Mouse (Mus musculus) thymus, postnatal 4 days (tissue): ENCODE measurements at regions not wholly inside any gene's neighbourhood (a gene's known extent, or its start where the extent isn't known, plus 50 kb on each side); places are given as distances from the start of the nearest gene placed in this dataset.
A peak's percentile ranks its signal among the peaks of the same experiment; 100 is the strongest.

Source experiments
- DNase-seq: peaks from one replicate; pipeline ENCODE4 v3.0.0; 2021

DNA sequence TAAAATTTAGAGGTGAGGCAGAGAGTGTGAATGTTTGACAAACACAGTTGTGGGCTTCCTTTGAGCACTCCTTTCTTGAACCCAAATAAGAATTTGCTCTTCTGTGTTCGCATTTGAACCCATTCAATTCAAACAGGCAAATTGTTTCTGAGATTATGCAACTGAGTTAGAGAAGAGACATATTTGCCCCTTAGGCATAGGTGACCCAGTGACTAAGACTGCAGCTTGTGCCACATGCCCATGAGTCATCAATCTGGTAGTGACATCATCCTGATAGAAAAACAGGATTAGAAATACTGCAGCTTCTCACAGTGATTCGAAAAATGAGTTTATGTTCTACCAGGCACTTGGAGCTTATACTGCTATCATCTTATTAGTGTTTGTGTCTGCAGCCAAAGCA is 67.2 kb downstream of the Zfp622 start:
- no peak for DNase-seq

DNA sequence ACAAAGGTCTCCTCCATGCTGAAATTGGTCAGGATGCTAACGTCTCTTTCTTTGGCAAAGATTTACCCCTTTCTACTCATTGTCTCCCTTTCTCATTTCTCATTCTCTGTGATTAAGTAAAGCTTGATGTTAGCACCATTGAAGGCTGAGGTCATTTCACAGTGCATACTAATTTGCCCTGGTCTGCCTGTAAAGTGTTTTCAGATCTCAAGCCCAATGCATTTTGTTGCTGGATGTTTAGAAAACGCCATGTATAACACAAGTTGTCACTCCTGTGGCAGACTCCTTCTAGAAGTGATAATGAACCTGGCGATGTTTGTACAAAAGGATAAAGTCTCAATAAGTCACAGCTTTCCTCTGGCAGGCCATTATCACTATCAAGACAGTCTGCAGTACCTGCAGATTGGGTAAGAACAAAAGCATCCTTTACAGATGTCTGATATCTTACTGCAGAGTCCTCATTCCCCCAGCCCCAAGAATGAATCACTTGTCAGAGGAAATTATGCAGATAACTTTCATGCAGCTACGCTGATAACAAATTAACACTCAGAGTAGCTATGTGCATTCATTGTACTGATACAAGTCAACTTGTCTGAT is 68.7 kb downstream of the Zfp622 start:
- DNase-seq, result no peak

DNA sequence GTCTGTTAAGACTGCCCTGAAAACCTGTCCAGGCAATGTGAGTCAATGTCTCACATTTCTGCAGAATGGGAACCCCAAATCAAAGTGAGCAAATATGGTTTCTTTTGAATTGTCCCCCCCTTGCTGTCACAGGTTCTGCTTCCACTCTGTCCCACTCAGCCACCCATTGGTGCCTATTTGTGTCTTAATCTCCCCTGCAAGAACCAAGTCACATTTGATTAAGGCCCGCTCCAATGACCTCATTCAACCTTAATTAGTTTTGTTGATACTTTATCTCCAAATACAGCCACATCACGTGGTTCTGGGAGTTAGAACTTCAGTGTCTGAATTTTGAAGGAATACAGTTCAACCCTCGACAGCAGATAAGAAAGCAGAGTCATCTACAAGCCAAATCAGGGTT is 73.9 kb downstream of the Zfp622 start:
- DNase-seq, result no peak

DNA sequence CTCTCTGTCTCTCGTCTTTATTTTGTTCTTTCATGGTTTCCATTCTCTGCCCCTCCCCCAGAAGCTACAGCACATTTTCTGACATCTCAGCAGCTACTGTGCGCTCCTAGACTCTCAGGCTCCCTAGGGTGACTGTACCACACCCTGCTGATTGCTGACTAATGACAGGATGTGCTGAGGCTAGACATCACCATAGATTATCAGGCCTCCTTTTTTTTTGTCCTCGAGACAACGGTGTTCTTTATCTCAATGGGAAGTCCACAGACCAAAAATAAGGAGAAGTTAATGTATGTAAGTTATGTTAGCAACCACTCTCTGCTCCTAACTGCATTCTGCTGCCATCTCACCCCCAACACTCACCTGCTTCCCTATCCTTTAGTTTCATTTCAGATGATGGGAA is 116.0 kb downstream of the Zfp622 start:
- no peak for DNase-seq

DNA sequence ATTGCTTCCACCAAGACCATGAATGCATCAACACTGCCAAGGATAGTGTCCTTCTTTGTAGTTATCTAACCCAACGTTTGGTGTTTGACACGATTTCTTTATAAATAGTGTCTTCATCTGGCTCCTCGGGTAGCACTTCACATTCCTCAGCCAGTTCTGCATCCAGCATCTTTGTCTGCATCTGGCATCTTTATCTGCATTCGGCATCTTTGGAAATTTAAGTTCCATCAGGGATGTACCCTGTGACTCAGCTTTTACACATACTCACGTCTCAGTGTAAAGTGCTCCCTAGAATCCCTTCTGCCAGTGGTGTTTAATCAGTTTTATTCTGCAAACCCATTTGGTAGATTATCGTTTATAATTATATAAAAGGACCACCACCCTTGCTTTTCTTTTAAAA is 123.8 kb downstream of the Zfp622 start:
- no peak for DNase-seq

DNA sequence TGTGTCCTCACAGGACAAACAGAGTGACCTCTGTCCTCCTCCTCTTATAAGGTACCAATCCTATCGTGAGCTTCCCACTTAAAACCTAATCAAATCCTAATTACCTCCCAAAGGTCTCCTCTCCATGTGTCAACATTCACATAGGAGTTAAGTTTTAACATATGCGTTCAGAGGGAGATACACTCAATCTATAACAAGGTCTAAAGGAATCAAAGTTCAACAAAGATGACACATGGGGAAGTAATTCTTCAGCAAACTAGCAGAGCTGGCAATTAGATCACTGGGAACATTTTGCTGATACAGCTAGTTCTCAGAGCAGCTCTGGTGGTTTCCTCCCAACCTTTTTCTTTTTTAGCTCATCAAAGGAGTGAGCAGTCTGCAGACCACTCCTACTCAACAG is 160.0 kb downstream of the Zfp622 start:
- no peak for DNase-seq

DNA sequence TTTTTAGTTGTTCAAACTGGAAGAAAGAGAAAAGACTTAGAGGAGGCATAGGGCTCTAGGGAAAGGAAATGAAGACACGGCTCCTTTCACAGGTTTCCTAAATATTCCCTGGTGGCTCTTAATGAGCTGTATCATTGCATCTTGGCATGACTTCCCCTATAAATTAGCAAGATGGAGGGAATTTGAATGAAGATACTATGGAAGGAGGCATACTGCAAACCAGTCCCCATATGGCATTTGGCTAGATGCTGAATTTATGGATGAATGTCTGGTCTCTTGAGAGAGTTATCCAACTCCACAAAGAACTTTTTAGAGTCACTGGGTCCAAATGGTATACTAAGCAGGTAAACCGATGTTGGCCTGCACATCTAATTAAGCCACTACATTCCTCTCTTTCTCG is 150.3 kb upstream of the March11 start:
- DNase-seq, result no peak

DNA sequence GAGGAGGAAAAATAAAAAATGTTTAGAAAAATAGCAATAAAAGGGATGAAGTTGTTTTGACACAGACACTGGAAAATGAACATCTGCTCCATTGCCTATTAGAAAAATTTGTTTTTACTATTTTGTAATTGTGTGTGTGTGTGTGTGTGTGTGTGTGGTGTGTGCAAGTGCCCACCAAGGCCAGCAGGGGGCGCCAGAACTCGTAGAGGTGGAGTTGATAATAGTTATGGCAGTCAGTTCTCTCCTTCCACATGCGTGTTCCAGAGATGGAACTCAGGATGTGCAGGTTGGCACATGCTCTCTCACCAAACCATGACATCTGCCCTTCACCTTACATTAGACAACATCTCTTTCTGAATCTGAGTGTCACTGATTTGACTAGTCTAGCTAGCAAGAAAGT is 123.9 kb upstream of the March11 start:
- DNase-seq, result peak; percentile 13

DNA sequence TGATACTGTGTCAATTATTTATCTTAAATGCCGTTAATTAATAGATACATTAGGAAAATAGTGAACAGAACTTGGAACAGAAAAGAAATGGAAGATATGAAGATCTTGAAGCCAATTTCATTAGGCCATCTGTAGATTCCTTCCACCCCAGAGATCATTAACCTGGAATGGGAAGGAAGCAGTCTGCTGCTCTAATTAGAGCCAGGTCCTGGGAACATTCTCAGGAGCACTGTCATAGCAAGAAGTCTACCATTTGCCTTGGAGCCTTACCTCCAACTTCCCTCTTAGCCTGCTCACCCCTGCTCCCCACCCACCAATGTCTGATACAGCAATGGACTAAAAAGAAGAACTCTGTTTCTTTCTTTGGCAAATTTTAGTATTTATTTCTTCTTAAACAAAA is 113.3 kb upstream of the March11 start:
- DNase-seq, result no peak

DNA sequence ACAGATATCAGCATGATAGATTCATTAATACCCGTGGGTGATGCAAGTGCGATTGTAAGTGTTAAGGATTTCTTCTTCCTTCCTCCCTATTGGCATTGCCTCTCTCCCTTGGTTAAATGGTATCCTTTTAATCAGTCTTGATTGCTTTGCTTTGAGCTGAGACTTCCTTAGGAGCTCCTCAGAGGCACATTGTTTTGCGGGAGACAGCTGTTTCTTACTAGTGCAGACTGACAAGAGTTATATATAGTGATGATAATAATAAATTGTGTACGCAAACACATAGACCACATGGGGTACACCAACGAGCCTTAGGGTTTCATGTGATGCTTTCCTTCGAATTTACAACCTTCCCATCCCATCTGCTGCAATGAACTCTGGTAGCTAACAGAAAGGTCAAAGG is 102.0 kb upstream of the March11 start:
- no peak for DNase-seq

DNA sequence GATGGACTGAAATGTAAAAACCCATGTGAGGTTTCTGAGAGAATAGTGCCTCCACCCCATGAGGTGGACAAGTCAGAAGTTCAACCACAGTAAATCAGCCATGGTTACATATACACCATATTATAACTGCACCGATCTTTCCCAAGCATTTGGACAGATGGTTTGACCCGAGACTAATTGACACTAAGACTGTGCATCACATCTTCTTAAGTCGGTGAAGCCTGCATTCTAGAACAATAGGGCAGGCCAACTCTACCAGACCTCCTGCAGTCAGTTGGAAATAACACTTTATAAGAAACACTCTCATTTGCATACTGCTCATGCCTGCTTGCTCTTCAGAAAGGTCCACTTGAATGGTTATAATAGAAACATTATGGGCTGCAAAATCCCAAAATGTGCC is 88.0 kb upstream of the March11 start:
- no peak for DNase-seq

DNA sequence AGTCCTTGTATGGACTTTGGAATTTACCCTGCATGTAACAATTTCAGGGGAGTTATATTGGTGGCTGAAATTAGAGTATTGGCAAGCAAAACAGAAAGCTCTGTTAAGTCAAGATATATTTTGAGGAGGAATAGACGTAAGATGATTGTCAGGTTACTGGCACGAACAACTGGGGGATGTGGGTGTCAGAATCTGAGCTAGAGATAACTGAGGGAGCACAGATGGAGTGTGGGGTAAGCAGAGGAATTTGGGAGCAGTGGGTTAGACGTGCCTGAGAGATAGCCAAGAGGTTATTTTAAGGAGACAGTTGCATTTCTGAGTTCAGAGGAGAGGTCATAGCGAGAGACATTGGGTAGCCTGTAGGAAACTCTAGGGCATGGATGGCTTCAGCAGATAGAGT is 80.2 kb upstream of the March11 start:
- no peak for DNase-seq
